Mouse (Mus musculus): Measurements from ENCODE around the gene Sh3bgrl2. TPM values are rescaled to one million over a fixed set of nuclear protein-coding genes. Genes with fewer than 3 reads are reported as not detected.

The Sh3bgrl2 gene
- polyA plus RNA-seq, 1 experiment, result 6.2 TPM

DNA sequence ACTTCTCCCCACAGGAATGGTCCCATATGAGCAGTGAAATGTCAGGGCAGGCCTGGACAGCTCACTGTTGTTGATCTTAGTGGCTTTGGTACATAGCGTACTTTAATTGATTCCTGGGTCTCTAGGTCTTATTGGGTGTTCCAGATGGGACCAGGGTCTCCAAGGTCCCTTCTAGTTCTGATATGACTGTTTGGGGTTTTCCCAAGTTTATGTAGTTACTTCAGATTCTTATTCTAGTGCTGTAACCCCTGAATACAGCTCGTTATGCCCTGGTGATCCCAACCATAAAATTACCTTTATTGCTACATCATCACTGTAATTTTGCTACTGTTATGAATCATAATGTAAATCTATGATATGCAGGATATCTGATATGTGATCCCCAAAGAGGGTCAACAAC is 98.1 kb downstream of the Sh3bgrl2 start:
- TF ChIP-seq CTCF (IDR thresholded peaks at IDR 0.05; ENCODE audit: extremely low read depth, insufficient read length, insufficient replicate concordance, low read depth, low read length) (no peak), POLR2A (IDR thresholded peaks at IDR 0.05; ENCODE audit: low read depth, low read length) (no peak)
- no peak overlapping the region for H3K27ac ChIP-seq (ENCODE audit: insufficient read depth, low read depth, low read length)
- no peaks in the 10 kb centered on the region for H3K4me1 ChIP-seq (ENCODE audit: control insufficient read depth, insufficient read depth, insufficient read length, low read length)
- WGBS, result 67% methylated on average over 2 of the region's 2 CpGs
- no peaks in the 10 kb centered on the region; the same call in 1 of the 2 replicates for H3K27me3 ChIP-seq (ENCODE audit: control insufficient read depth, insufficient read depth, low read length)
- H3K4me3 ChIP-seq (ENCODE audit: low read depth, low read length), result no peak overlapping the region
- no peaks in the 10 kb centered on the region for H3K36me3 ChIP-seq (ENCODE audit: control insufficient read depth, insufficient read depth, low read length)

- Histone ChIP-seq H3K4me3 (ENCODE audit: low read depth, low read length) (no peak overlapping the region), H3K27ac (ENCODE audit: insufficient read depth, low read depth, low read length) (no peak overlapping the region), H3K27me3 (ENCODE audit: control insufficient read depth, insufficient read depth, low read length) (no peaks in the 10 kb centered on the region; the same call in 1 of the 2 replicates), H3K4me1 (ENCODE audit: control insufficient read depth, insufficient read depth, insufficient read length, low read length) (no peaks in the 10 kb centered on the region), H3K36me3 (ENCODE audit: control insufficient read depth, insufficient read depth, low read length) (no peaks in the 10 kb centered on the region)
- no peak for TF ChIP-seq POLR2A (IDR thresholded peaks at IDR 0.05; ENCODE audit: low read depth, low read length)
- no peak for TF ChIP-seq CTCF (IDR thresholded peaks at IDR 0.05; ENCODE audit: extremely low read depth, insufficient read length, insufficient replicate concordance, low read depth, low read length)
- WGBS, result 88% methylated on average over 5 of the region's 5 CpGs
These were observed 98.6 kb downstream of the Sh3bgrl2 start for GRCm38 (mm10) chr9:83646691-83647090.

DNA sequence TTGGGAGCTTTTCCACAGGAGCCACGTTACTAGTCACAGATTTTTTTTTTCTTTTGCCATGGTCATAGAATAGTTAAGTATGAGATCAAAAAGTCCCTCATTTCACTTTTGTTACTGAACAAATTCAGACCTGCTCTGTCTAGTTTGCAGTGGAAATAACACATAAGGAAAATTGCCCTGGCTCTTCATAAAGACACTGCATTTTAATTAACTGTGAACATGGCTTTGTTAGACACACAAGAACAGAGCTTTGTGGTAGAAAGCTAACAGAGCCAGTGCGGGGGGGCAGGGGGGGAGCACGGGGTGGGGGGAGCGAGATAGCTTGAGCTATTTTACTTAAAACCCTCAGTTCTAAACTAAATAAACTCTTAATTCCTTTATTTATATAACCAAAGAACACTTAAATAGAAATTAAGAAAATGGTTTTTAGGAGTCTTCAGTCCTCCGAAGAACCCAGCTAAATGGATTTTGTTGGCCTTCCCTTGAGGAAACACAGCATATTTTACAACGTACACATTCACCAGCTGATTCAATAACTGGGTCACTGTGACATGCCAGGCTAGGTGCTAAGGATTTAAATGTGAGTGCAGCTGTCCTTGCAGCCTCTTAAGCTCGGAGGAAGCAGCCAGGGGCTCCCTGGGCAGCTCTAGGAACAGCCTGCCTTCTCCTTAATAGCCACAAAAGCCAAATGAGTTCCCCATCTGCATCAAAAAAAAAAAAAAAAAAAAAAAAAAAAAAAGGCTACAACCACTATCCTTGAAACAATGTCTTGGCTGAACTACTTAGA is 100.0 kb downstream of the Sh3bgrl2 start:
- Histone ChIP-seq H3K4me3 (ENCODE audit: low read depth, low read length) (no peak overlapping the region), H3K27ac (ENCODE audit: insufficient read depth, low read depth, low read length) (no peak overlapping the region), H3K4me1 (ENCODE audit: control insufficient read depth, insufficient read depth, insufficient read length, low read length) (no peaks in the 10 kb centered on the region), H3K27me3 (ENCODE audit: control insufficient read depth, insufficient read depth, low read length) (no peaks in the 10 kb centered on the region; the same call in 1 of the 2 replicates), H3K36me3 (ENCODE audit: control insufficient read depth, insufficient read depth, low read length) (no peaks in the 10 kb centered on the region)
- TF ChIP-seq POLR2A (IDR thresholded peaks at IDR 0.05; ENCODE audit: low read depth, low read length) (no peak), CTCF (IDR thresholded peaks at IDR 0.05; ENCODE audit: extremely low read depth, insufficient read length, insufficient replicate concordance, low read depth, low read length) (no peak)
- WGBS, result 34% methylated on average over 7 of the region's 7 CpGs

- H3K27me3 ChIP-seq (ENCODE audit: control insufficient read depth, insufficient read depth, low read length), result no peaks in the 10 kb centered on the region; the same call in 1 of the 2 replicates
- no peaks in the 10 kb centered on the region for H3K36me3 ChIP-seq (ENCODE audit: control insufficient read depth, insufficient read depth, low read length)
- no peaks in the 10 kb centered on the region for H3K4me1 ChIP-seq (ENCODE audit: control insufficient read depth, insufficient read depth, insufficient read length, low read length)
- H3K27ac ChIP-seq (ENCODE audit: insufficient read depth, low read depth, low read length), result no peak overlapping the region
- H3K4me3 ChIP-seq (ENCODE audit: low read depth, low read length), result no peak overlapping the region
- TF ChIP-seq POLR2A (IDR thresholded peaks at IDR 0.05; ENCODE audit: low read depth, low read length), result no peak
- TF ChIP-seq CTCF (IDR thresholded peaks at IDR 0.05; ENCODE audit: extremely low read depth, insufficient read length, insufficient replicate concordance, low read depth, low read length), result no peak
- WGBS, result 35% methylated on average over 3 of the region's 3 CpGs
These were observed 100.6 kb downstream of the Sh3bgrl2 start for GRCm38 (mm10) chr9:83648733-83649132.

GRCm38 (mm10) chr9:83652015-83652414 is 103.9 kb downstream of the Sh3bgrl2 start:
- TF ChIP-seq CTCF (IDR thresholded peaks at IDR 0.05; ENCODE audit: extremely low read depth, insufficient read length, insufficient replicate concordance, low read depth, low read length) (no peak), POLR2A (IDR thresholded peaks at IDR 0.05; ENCODE audit: low read depth, low read length) (no peak)
- 73% methylated on average over 13 of the region's 13 CpGs for WGBS
- Histone ChIP-seq H3K27me3 (ENCODE audit: control insufficient read depth, insufficient read depth, low read length) (no peaks in the 10 kb centered on the region; the same call in 1 of the 2 replicates), H3K36me3 (ENCODE audit: control insufficient read depth, insufficient read depth, low read length) (no peaks in the 10 kb centered on the region), H3K4me3 (ENCODE audit: low read depth, low read length) (no peak overlapping the region), H3K27ac (ENCODE audit: insufficient read depth, low read depth, low read length) (no peak overlapping the region), H3K4me1 (ENCODE audit: control insufficient read depth, insufficient read depth, insufficient read length, low read length) (no peaks in the 10 kb centered on the region)

DNA sequence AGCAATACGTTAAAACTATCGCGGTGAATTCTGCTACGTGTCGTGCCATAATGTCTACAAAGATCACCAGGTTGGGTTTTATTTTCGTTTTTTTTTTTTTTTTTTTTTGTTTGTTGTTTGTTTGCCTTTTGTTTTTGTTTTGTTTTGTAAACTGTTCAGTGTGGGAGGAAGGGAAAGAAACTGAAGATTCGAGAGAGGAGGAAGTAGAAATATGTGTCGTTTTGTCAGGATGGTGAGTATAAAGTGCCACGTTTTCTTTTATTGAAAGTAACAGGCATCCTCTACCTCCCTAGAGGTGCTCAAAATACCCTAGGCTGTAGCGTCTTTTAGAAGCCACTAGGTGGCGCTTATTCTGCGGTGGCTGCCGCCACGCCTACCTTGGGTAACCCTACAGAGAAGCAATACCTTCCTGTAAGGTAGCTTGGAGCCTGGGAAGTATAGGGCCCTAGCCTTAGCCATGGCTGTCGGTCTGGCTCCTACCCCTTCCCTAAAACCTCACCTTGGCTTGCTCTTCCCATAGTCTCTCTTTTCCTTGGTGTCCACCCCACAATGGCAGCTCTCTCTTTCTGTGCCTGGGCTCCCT is 104.6 kb downstream of the Sh3bgrl2 start:
- Histone ChIP-seq H3K27ac (ENCODE audit: insufficient read depth, low read depth, low read length) (no peak overlapping the region), H3K4me3 (ENCODE audit: low read depth, low read length) (no peak overlapping the region), H3K27me3 (ENCODE audit: control insufficient read depth, insufficient read depth, low read length) (no peaks in the 10 kb centered on the region; the same call in 1 of the 2 replicates), H3K36me3 (ENCODE audit: control insufficient read depth, insufficient read depth, low read length) (no peaks in the 10 kb centered on the region), H3K4me1 (ENCODE audit: control insufficient read depth, insufficient read depth, insufficient read length, low read length) (no peaks in the 10 kb centered on the region)
- WGBS, result 27% methylated on average over 15 of the region's 15 CpGs
- TF ChIP-seq CTCF (IDR thresholded peaks at IDR 0.05; ENCODE audit: extremely low read depth, insufficient read length, insufficient replicate concordance, low read depth, low read length) (peak; percentile 68; the same call in 1 of the 2 replicates), POLR2A (IDR thresholded peaks at IDR 0.05; ENCODE audit: low read depth, low read length) (no peak)

- TF ChIP-seq CTCF (IDR thresholded peaks at IDR 0.05; ENCODE audit: extremely low read depth, insufficient read length, insufficient replicate concordance, low read depth, low read length), result no peak
- no peak for TF ChIP-seq POLR2A (IDR thresholded peaks at IDR 0.05; ENCODE audit: low read depth, low read length)
- Histone ChIP-seq H3K27ac (ENCODE audit: insufficient read depth, low read depth, low read length) (no peak overlapping the region), H3K4me3 (ENCODE audit: low read depth, low read length) (no peak overlapping the region), H3K27me3 (ENCODE audit: control insufficient read depth, insufficient read depth, low read length) (no peaks in the 10 kb centered on the region; the same call in 1 of the 2 replicates), H3K4me1 (ENCODE audit: control insufficient read depth, insufficient read depth, insufficient read length, low read length) (no peaks in the 10 kb centered on the region), H3K36me3 (ENCODE audit: control insufficient read depth, insufficient read depth, low read length) (no peaks in the 10 kb centered on the region)
- WGBS, result 53% methylated on average over 5 of the region's 5 CpGs
These were observed 106.5 kb downstream of the Sh3bgrl2 start for GRCm38 (mm10) chr9:83654601-83655000.
